Mouse (Mus musculus) stomach, embryonic 14.5 days (tissue): ENCODE results near the gene Eef1g. TPM values are rescaled to one million over a fixed set of nuclear protein-coding genes. Genes with fewer than 3 reads are reported as not detected.
A peak's percentile ranks its signal among the peaks of the same experiment; 100 is the strongest.

Source experiments
- ATAC-seq: fragments of 200-750 bp; cut with Nextera tagmentation; 2 replicates; pipeline ENCODE4 v1.8.0; 2017; ENCODE audit warnings: low read depth, moderate TSS enrichment; ENCODE audit not compliant: insufficient number of reproducible peaks, insufficient read depth, low FRiP score
- H3K27ac ChIP-seq: fragments of 300-500 bp; sonication (generic); 2 replicates; pipeline ENCODE4 v1.5.1; 2014; ENCODE audit warnings: mild to moderate bottlenecking, low read length, moderate library complexity, mixed read lengths
- H3K27me3 ChIP-seq: fragments of 300-500 bp; sonication (generic); 2 replicates; pipeline ENCODE4 v1.6.1; 2014; ENCODE audit warnings: low read length, control low read depth, mixed read lengths; ENCODE audit not compliant: control insufficient read depth, insufficient read depth
- H3K36me3 ChIP-seq: fragments of 300-500 bp; sonication (generic); 2 replicates; pipeline ENCODE4 v1.6.1; 2014; ENCODE audit warnings: mild to moderate bottlenecking, control low read depth, low read length, moderate library complexity, mixed read lengths; ENCODE audit not compliant: control insufficient read depth, insufficient read depth
- H3K4me1 ChIP-seq: fragments of 300-500 bp; sonication (generic); 2 replicates; pipeline ENCODE4 v1.6.1; 2014; ENCODE audit warnings: low read length, control low read depth, mixed read lengths; ENCODE audit not compliant: control insufficient read depth, insufficient read depth
- H3K4me2 ChIP-seq: fragments of 300-500 bp; sonication (generic); replicated peaks from 2 replicates; pipeline ENCODE4 v1.6.1; 2014; ENCODE audit warnings: low read depth, low read length, control low read depth
- H3K4me3 ChIP-seq: fragments of 300-500 bp; sonication (generic); 2 replicates; pipeline ENCODE4 v1.5.1; 2014; ENCODE audit warnings: low read depth, low read length, control low read depth
- H3K9ac ChIP-seq: fragments of 300-500 bp; sonication (generic); replicated peaks from 2 replicates; pipeline ENCODE4 v1.6.1; 2014; ENCODE audit warnings: low read depth, mild to moderate bottlenecking, control low read depth, low read length, moderate library complexity, mixed read lengths
- H3K9me3 ChIP-seq: fragments of 300-500 bp; sonication (generic); 2 replicates; pipeline ENCODE4 v1.6.1; 2016; ENCODE audit warnings: low read depth, low read length, control low read depth; ENCODE audit not compliant: control insufficient read depth
- WGBS: fragments of 180-500 bp; shearing (Covaris S2); extraction: QIAGEN DNeasy Blood & Tissue Kit; methylation state at CpG from one replicate; pipeline ENCODE4 v1.1.7; 2014; 5-methylcytosine and 5-hydroxymethylcytosine counted together
- polyA plus RNA-seq: library from polyadenylated mRNA; unstranded; fragments of >200 nt; fragmentation: Nextera tagmentation; extraction: Ambion mirVana; gene quantifications from 2 replicates; pipeline ENCODE4 v1.2.1, GENCODE M21; 2014

Eef1g gene
- polyA plus RNA-seq = 469 and 470 TPM in 2 replicates

DNA sequence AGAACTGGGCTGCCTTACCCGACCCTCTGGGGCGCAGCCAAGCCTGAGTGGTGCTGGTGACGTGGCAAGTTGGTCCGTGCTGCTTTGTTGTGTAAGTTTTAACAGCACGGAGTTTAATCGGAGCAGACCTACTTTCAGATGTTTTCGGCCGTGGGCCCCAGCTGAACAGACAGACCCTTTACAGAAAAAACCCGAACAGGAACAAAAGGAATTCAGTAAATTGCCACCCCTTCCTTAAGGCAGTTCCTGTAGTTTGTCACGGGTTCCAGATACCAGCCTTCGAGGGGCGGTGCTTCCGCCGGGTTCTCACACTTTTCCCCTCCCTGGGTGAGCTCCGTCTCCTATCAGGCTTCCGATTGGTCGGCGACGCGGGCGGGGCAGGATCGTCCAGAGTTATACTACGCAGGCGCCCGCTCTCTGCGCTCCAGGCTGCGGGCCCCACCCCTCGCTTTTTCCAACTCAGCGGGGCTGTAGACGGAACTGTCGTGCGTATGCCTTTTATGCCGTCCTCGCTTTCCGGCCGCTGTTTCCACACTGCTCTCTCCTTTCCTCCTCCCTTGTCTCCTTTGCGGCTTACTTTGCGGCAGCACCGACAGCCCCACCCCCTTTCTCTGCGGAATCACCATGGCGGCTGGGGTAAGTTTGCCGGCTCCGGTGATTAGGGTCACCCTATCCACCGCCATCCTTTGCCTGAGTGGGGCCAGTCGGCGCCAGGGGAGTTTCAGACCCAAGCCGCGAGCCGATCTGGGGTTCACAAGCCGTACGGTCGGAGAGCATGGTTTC is at the start of gene Eef1g:
TSS of gene Eef1g (plus strand) at position 452 of the 783 bp plus-strand sequence.
- Histone ChIP-seq H3K4me1 (peaks cover 10% of the 10 kb centered on the region; the same call in 1 of the 2 replicates), H3K9ac (peak within 1 kb of the TSS; percentile 93), H3K4me2 (peak within 1 kb of the TSS; percentile 74), H3K9me3 (no peaks in the 10 kb centered on the region), H3K27me3 (no peaks in the 10 kb centered on the region), H3K36me3 (peaks cover 59% of the 10 kb centered on the region), H3K27ac (peak within 1 kb of the TSS; percentile 93), H3K4me3 (peak within 1 kb of the TSS; percentile 89)
- peak; percentile 100 for ATAC-seq
- under 1% methylated on average over 52 of the region's 52 CpGs for WGBS

DNA sequence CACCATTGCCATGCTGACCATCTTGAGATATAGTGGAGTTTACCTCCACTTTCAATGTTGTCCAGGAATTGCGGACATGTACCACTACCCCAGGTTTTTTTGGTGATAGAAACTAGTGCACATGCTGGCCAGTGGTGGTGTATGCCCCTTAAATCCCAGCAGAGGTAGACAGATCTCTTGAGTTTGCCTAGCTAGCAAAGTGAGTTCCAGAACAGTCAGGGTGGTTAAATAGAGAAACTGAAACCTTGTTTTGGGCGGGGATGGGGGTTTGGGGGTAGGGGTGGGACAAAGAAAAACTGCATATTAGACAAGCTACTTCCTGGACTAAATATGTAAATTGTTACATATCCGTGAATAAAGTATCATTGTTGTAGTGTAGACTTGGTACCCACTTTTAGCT is 47.8 kb upstream of the Eef1g start:
- Histone ChIP-seq H3K4me3 (no peak overlapping the region), H3K36me3 (peaks cover 30% of the 10 kb centered on the region), H3K4me2 (no peak overlapping the region), H3K27ac (no peak overlapping the region), H3K9me3 (no peaks in the 10 kb centered on the region), H3K27me3 (no peaks in the 10 kb centered on the region), H3K4me1 (peaks cover 9% of the 10 kb centered on the region; the same call in 1 of the 2 replicates), H3K9ac (no peak overlapping the region)
- 89% methylated on average over 3 of the region's 3 CpGs for WGBS
- ATAC-seq = no peak

DNA sequence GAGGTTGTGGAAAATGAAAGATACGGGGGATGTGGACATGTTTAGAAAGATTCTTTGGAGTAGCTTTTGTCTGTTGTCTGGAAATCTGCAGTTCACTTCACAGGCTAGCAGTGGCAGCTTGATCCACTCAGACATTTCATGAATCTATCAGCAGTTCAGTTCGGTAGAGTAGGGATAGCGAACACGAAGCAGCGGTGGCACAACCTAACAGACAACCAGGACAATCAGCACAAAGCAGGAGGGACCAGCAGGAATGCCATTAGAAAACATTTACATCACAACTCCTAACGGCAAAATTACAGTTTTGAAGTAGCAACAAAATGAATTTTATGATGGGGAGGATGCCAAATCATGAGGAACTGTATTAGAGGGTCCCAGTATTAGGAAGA is 47.2 kb upstream of the Eef1g start:
- Histone ChIP-seq H3K27ac (peak overlapping the region; percentile 86), H3K4me1 (peaks cover 9% of the 10 kb centered on the region; the same call in 1 of the 2 replicates), H3K9ac (peak overlapping the region; percentile 57; the same call in 1 of the 2 replicates), H3K4me3 (peak overlapping the region; percentile 71), H3K27me3 (no peaks in the 10 kb centered on the region), H3K36me3 (peaks cover 24% of the 10 kb centered on the region), H3K4me2 (peak overlapping the region; percentile 77), H3K9me3 (no peaks in the 10 kb centered on the region)
- WGBS = 65% methylated on average over 6 of the region's 6 CpGs
- no peak for ATAC-seq

DNA sequence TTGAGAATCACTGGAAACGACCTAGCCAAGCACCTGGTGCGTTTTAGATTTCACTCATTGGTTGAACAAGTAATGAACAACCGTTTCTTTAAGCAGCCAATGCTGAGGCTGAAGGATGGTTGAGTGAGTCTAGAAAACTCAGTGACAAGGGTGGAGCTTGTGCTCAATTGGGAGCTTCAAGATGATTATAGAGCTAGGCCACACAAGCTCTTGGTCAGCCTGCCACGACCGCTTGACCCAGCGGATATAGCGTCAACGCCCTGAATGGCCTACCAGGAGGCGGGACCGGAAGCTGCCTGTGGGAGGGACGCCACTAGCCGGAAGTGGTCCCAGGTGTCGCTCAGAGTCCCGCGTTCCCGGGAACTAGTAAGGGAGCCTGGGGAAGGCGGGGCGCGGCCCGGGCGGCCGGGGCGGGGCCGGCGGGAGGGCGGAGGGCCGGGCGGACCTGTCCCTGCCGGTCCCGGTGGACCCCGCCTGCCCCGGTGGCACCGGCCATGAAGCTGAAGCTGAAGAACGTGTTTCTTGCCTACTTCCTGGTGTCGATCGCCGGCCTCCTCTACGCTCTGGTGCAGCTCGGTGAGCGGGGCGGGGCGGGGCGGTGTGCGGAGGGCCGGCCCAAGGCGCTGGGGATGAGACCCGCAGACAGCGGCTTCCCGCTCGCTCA is 46.6 kb upstream of the Eef1g start, which contains the start of gene B3gat3:
TSS of gene B3gat3 (plus strand) at position 302 of the 664 bp plus-strand sequence.
- no peaks in the 10 kb centered on the region for H3K9me3 ChIP-seq
- H3K36me3 ChIP-seq = peaks cover 19% of the 10 kb centered on the region
- ATAC-seq = peak; percentile 97
- peaks cover 9% of the 10 kb centered on the region; the same call in 1 of the 2 replicates for H3K4me1 ChIP-seq
- peak within 1 kb of the TSS; percentile 86 for H3K27ac ChIP-seq
- peak within 1 kb of the TSS; percentile 57 for H3K9ac ChIP-seq
- no peaks in the 10 kb centered on the region for H3K27me3 ChIP-seq
- WGBS = 3% methylated on average over 37 of the region's 50 CpGs
- H3K4me3 ChIP-seq = peak within 1 kb of the TSS; percentile 71
- H3K4me2 ChIP-seq = peak within 1 kb of the TSS; percentile 77

DNA sequence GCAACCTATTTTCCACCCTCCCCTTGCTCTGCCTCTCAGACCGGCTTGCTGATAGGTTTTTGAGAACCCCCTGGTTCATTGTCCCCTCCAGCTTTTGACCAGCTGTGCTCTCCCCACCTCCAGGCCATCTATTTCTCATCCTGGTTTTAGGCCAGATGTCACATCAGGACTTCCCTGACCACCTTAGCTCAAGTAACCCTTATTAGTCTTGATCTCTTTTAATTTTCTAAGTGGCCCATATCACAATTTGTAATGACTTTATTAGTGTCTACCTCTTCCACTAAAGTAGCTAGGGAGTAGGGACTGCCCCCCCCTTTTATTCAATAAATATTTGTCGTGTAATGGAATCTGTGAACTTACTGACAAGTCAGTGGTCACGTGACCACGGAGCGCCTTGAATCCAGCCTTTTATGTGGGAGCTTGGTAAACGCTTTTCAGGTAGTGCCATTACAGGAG is 46.0 kb upstream of the Eef1g start:
- peak; percentile 11; the same call in 1 of the 2 replicates for ATAC-seq
- H3K9me3 ChIP-seq = no peaks in the 10 kb centered on the region
- H3K27me3 ChIP-seq = no peaks in the 10 kb centered on the region
- peak overlapping the region; percentile 57 for H3K9ac ChIP-seq
- peaks cover 9% of the 10 kb centered on the region; the same call in 1 of the 2 replicates for H3K4me1 ChIP-seq
- 2% methylated on average over 6 of the region's 6 CpGs for WGBS
- H3K4me3 ChIP-seq = peak overlapping the region; percentile 71
- peak overlapping the region; percentile 86; the same call in 1 of the 2 replicates for H3K27ac ChIP-seq
- peaks cover 17% of the 10 kb centered on the region for H3K36me3 ChIP-seq
- peak overlapping the region; percentile 77 for H3K4me2 ChIP-seq

DNA sequence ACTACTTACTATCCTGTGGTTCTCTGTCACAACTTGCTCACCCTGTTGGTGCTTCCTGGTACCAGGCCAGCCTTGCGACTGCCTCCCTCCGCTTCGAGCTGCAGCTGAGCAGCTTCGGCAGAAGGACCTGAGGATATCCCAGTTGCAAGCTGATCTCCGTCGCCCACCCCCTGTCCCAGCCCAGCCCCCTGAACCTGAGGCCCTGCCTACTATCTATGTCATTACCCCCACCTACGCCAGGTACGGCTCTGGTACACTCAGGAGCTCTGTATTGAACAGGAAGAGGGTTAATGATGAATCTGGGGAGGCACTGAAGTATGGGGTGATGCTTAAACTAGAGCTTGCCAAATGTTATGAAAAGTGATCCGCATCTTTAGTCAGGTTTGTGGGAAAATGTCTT is 45.1 kb upstream of the Eef1g start:
- Histone ChIP-seq H3K9ac (peak overlapping the region; percentile 57; the same call in 1 of the 2 replicates), H3K9me3 (no peaks in the 10 kb centered on the region), H3K27ac (no peak overlapping the region), H3K4me1 (peaks cover 9% of the 10 kb centered on the region; the same call in 1 of the 2 replicates), H3K36me3 (peaks cover 16% of the 10 kb centered on the region), H3K4me2 (peak overlapping the region; percentile 77; the same call in 1 of the 2 replicates), H3K27me3 (no peaks in the 10 kb centered on the region), H3K4me3 (peak overlapping the region; percentile 71)
- ATAC-seq = no peak
- 85% methylated on average over 9 of the region's 9 CpGs for WGBS

DNA sequence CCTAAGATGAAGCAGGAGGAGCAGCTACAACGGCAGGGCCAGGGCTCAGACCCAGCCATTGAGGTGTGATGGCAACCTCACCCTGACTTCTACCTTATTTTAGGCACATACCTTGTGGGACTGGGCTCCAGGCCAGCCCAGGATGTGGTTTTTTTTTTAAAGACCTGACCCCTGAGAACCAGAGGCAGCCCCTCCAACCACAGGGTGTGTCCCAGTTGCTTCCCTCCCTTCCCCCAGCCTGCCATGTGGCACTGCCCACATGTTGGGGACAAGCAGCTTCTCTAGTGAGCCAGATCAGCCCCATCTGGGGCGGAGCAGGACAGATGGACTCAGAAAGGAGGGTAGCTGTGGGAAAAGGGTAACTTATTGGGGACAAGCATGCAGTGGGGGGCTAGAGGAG is 40.1 kb upstream of the Eef1g start:
- H3K4me2 ChIP-seq = no peak overlapping the region
- H3K4me3 ChIP-seq = no peak overlapping the region
- H3K9ac ChIP-seq = no peak overlapping the region
- WGBS = 94% methylated on average over 2 of the region's 2 CpGs
- no peak overlapping the region for H3K27ac ChIP-seq
- H3K4me1 ChIP-seq = peaks cover 11% of the 10 kb centered on the region; the same call in 1 of the 2 replicates
- ATAC-seq = no peak
- H3K9me3 ChIP-seq = no peaks in the 10 kb centered on the region
- H3K36me3 ChIP-seq = peaks cover 21% of the 10 kb centered on the region; the same call in 1 of the 2 replicates
- no peaks in the 10 kb centered on the region for H3K27me3 ChIP-seq

DNA sequence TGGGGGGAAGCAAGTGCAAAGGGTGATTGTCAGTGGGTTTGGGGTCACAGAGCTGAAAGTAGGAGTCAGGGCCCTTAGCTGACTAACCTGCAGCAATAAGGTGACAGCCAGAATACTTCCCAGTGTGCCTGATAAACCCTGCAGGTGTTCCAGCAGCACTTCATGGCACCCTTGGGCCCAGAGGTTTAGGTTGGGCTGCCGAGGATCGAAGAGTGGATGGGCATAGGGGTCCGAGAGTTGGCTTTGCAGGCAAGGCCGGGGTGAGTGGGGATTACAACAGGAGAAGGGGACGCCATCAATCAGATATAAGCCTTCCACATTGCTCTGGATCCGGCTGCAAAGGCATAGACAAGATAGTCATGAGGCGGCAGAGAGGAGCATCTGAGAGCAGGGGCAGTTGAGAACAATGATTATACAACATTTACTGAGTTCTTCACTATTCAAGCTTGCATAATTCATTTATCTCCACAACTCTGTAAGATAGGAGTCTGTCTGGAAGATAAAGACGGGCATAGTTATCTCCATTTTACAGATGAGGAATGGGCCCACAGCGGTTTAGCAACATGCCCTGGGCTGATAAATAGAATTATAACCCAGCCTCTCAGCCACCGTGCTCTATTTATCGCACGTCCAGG is 38.8 kb upstream of the Eef1g start:
- H3K27ac ChIP-seq = no peak overlapping the region
- peaks cover 25% of the 10 kb centered on the region; the same call in 1 of the 2 replicates for H3K36me3 ChIP-seq
- H3K9ac ChIP-seq = no peak overlapping the region
- 83% methylated on average over 12 of the region's 12 CpGs for WGBS
- H3K9me3 ChIP-seq = no peaks in the 10 kb centered on the region
- H3K27me3 ChIP-seq = no peaks in the 10 kb centered on the region
- H3K4me2 ChIP-seq = no peak overlapping the region
- ATAC-seq = no peak
- no peak overlapping the region for H3K4me3 ChIP-seq
- H3K4me1 ChIP-seq = peaks cover 10% of the 10 kb centered on the region; the same call in 1 of the 2 replicates
